ENCODE assay signal across 9 mouse cellular contexts in genomic region chr13:9329307-9329915, GRCm38 (mm10). TPM values are rescaled to one million over a fixed set of nuclear protein-coding genes. Genes with fewer than 3 reads are reported as not detected.
DNase-seq lines count a peak whose midpoint lies in the region; ATAC-seq and TF ChIP-seq lines count a peak whose summit lies in the region.
"Had no signal": no experiment of that assay in that cellular context is flagged by ENCODE, and none has a peak within 500 bp of the region (broad histone marks: within the 10 kb centered on the region; RNA-seq: fewer than 3 reads in every experiment).

No protein-coding gene starts in this region.

- DNase-seq in hindbrain, embryonic 10.5 days (ENCODE audit: low spot score), result peak; percentile 41
- peak; percentile 64 for DNase-seq in brain, embryonic 14.5 days (ENCODE audit: low read depth)
- DNase-seq in lung, postnatal 14 days, result peak; percentile 10
- DNase-seq in yolk sac, embryonic 10.5 days (ENCODE audit: low spot score), result peak; percentile 40
- no peak for DNase-seq in adrenal gland, adult (ENCODE audit: inconsistent age in 2 of 2, low spot score in 1 of 2)
- DNase-seq in layer of hippocampus, postnatal 25 days (ENCODE audit: extremely low spot score in 1 of 2, low spot score in 1 of 2), result no peak

- TF ChIP-seq POLR2A in brain, embryonic 14.5 days (IDR thresholded peaks at IDR 0.05; ENCODE audit: borderline replicate concordance, extremely low read depth, insufficient read depth, insufficient read length, poor library complexity, severe bottlenecking), result no peak

- no peak overlapping the region for H3K4me3 ChIP-seq in hindbrain, embryonic 10.5 days
- no peak overlapping the region for H3K4me3 ChIP-seq in hindbrain, embryonic 13.5 days
- no peak overlapping the region for H3K4me3 ChIP-seq in heart, embryonic 16.5 days (ENCODE audit: low read length)

- H3K27me3 ChIP-seq in hindbrain, embryonic 10.5 days (ENCODE audit: insufficient read depth, poor library complexity, severe bottlenecking), result no peaks in the 10 kb centered on the region
- no peaks in the 10 kb centered on the region for H3K27me3 ChIP-seq in hindbrain, embryonic 13.5 days
- no peaks in the 10 kb centered on the region for H3K27me3 ChIP-seq in heart, embryonic 16.5 days (ENCODE audit: control insufficient read depth, insufficient read depth, low read length)
- H3K27me3 ChIP-seq: Patski had no signal

- no peak overlapping the region for H3K4me2 ChIP-seq in hindbrain, embryonic 13.5 days
- H3K4me2 ChIP-seq in heart, embryonic 16.5 days (ENCODE audit: low read depth, low read length), result no peak overlapping the region

- no peak for TF ChIP-seq CTCF in brain, embryonic 14.5 days (IDR thresholded peaks at IDR 0.05; ENCODE audit: borderline replicate concordance, extremely low read depth, insufficient read depth, insufficient read length)

- peaks cover 11% of the 10 kb centered on the region for H3K4me1 ChIP-seq in hindbrain, embryonic 10.5 days (replicated peaks)
- H3K4me1 ChIP-seq in hindbrain, embryonic 13.5 days (replicated peaks), result peaks cover 11% of the 10 kb centered on the region
- H3K4me1 ChIP-seq in heart, embryonic 16.5 days (ENCODE audit: control insufficient read depth, insufficient read depth, low read length), result peaks cover 22% of the 10 kb centered on the region

- no peak; the same call in 1 of the 2 replicates for ATAC-seq in hindbrain, embryonic 13.5 days (ENCODE audit: low FRiP score)
- 0 out of 2 replicates have a peak, but pooled peaks have one; percentile 63 for ATAC-seq in heart, embryonic 16.5 days (replicated peaks; ENCODE audit: extremely low read depth, insufficient read depth, low FRiP score)
- ATAC-seq: Patski had no signal

- no peak overlapping the region for H3K9ac ChIP-seq in hindbrain, embryonic 13.5 days
- H3K9ac ChIP-seq in heart, embryonic 16.5 days (ENCODE audit: low read length), result peak overlapping the region; percentile 28; the same call in 1 of the 2 replicates

- H3K27ac ChIP-seq in hindbrain, embryonic 10.5 days, result no peak overlapping the region; the same call in 1 of the 2 replicates
- H3K27ac ChIP-seq in hindbrain, embryonic 13.5 days, result no peak overlapping the region
- peak overlapping the region; percentile 69 for H3K27ac ChIP-seq in heart, embryonic 16.5 days (ENCODE audit: low read length)

- WGBS in hindbrain, embryonic 10.5 days, result 56% methylated on average over 1 of the region's 1 CpGs
- 26% methylated on average over 1 of the region's 1 CpGs for WGBS in hindbrain, embryonic 13.5 days
- WGBS in heart, embryonic 16.5 days, result 56% methylated on average over 1 of the region's 1 CpGs

- H3K36me3 ChIP-seq in hindbrain, embryonic 10.5 days, result no peaks in the 10 kb centered on the region
- no peaks in the 10 kb centered on the region for H3K36me3 ChIP-seq in hindbrain, embryonic 13.5 days
- H3K36me3 ChIP-seq in heart, embryonic 16.5 days (ENCODE audit: control insufficient read depth, insufficient read depth), result no peaks in the 10 kb centered on the region

- no peaks in the 10 kb centered on the region for H3K9me3 ChIP-seq in hindbrain, embryonic 10.5 days
- H3K9me3 ChIP-seq in hindbrain, embryonic 13.5 days, result no peaks in the 10 kb centered on the region
- no peaks in the 10 kb centered on the region for H3K9me3 ChIP-seq in heart, embryonic 16.5 days (replicated peaks; ENCODE audit: control insufficient read depth, low read length)

RNA-seq across cellular contexts. Expression of gene Dip2c, which starts 53.1 kb away (rescaled TPM):
- 4.9 and 5.8 TPM in 2 replicates for polyA plus RNA-seq in hindbrain, embryonic 10.5 days (2016; fragmentation: Nextera tagmentation; extraction: Ambion mirVana)
- polyA plus RNA-seq in hindbrain, embryonic 13.5 days (2015; fragmentation: Nextera tagmentation; extraction: Ambion mirVana), result 10.2 and 10.9 TPM in 2 replicates
- polyA plus RNA-seq in brain, embryonic 14.5 days (2012; rRNA removed), result 22.7 and 29.5 TPM in 2 replicates
- 5.6 and 6.8 TPM in 2 replicates for polyA plus RNA-seq in heart, embryonic 16.5 days (2015; fragmentation: Nextera tagmentation; extraction: Ambion mirVana)
- 10 to 100 TPM; 69.8 to 70.3 TPM for total RNA-seq in layer of hippocampus, postnatal 25 days (2021)

Comparison
In these comparisons a context has a peak if more than half of its experiments do, and no peak if none do; other contexts are left out.
1. DNase-seq: peak in hindbrain, embryonic 10.5 days (single experiment), brain, embryonic 14.5 days (single experiment), lung, postnatal 14 days (single experiment) and yolk sac, embryonic 10.5 days (single experiment); none in adrenal gland, adult (0 of 2) and layer of hippocampus, postnatal 25 days (0 of 2).